9 mouse cellular contexts compared by ENCODE assay signal in genomic region chr7:116236608-116237007, GRCm38 (mm10).
DNase-seq lines count a peak whose midpoint lies in the region; ATAC-seq lines count a peak whose summit lies in the region.
"Had no signal": no experiment of that assay in that cellular context is flagged by ENCODE, and none has a peak within 500 bp of the region (broad histone marks: within the 10 kb centered on the region; RNA-seq: fewer than 3 reads in every experiment).

No protein-coding gene starts in this region.

- WGBS in lung, embryonic 15.5 days, result 44% methylated on average over 8 of the region's 8 CpGs
- 48% methylated on average over 8 of the region's 8 CpGs for WGBS in hindbrain, embryonic 11.5 days
- WGBS in liver, embryonic 13.5 days (ENCODE audit: insufficient replicate concordance), result 46% methylated on average over 8 of the region's 8 CpGs
- 37% methylated on average over 8 of the region's 8 CpGs for WGBS in stomach, embryonic 16.5 days

- no peak for ATAC-seq in lung, embryonic 15.5 days (ENCODE audit: borderline replicate concordance, extremely low read depth, low FRiP score, low TSS enrichment)
- ATAC-seq in hindbrain, embryonic 11.5 days (ENCODE audit: low FRiP score), result no peak
- ATAC-seq in liver, embryonic 13.5 days (ENCODE audit: low read depth), result 0 out of 2 replicates have a peak, but pooled peaks have one; percentile 21
- peak; percentile 18; the same call in 1 of the 2 replicates for ATAC-seq in stomach, embryonic 16.5 days (ENCODE audit: insufficient read depth, low FRiP score)

- H3K4me3 ChIP-seq in lung, embryonic 15.5 days, result peak overlapping the region; percentile 46
- peak overlapping the region; percentile 45; the same call in 1 of the 2 replicates for H3K4me3 ChIP-seq in hindbrain, embryonic 11.5 days (ENCODE audit: low read depth, low read length)
- peak overlapping the region; percentile 45 for H3K4me3 ChIP-seq in liver, embryonic 13.5 days (replicated peaks)
- peak overlapping the region; percentile 45 for H3K4me3 ChIP-seq in stomach, embryonic 16.5 days (replicated peaks; ENCODE audit: low read length)

- H3K4me2 ChIP-seq in lung, embryonic 15.5 days, result peak overlapping the region; percentile 98
- peak overlapping the region; percentile 93 for H3K4me2 ChIP-seq in hindbrain, embryonic 11.5 days (replicated peaks; ENCODE audit: low read depth, low read length)
- peak overlapping the region; percentile 67 for H3K4me2 ChIP-seq in liver, embryonic 13.5 days
- peak overlapping the region; percentile 79 for H3K4me2 ChIP-seq in stomach, embryonic 16.5 days (ENCODE audit: low read depth, low read length)

- H3K36me3 ChIP-seq in lung, embryonic 15.5 days, result no peaks in the 10 kb centered on the region
- H3K36me3 ChIP-seq in hindbrain, embryonic 11.5 days (ENCODE audit: control insufficient read depth, insufficient read depth, low read length), result no peaks in the 10 kb centered on the region
- H3K36me3 ChIP-seq in liver, embryonic 13.5 days, result no peaks in the 10 kb centered on the region
- no peaks in the 10 kb centered on the region for H3K36me3 ChIP-seq in stomach, embryonic 16.5 days (ENCODE audit: control insufficient read depth, insufficient read depth, low read length)

- H3K27me3 ChIP-seq in lung, embryonic 15.5 days, result peaks cover 17% of the 10 kb centered on the region; the same call in 1 of the 2 replicates
- peaks cover 14% of the 10 kb centered on the region; the same call in 1 of the 2 replicates for H3K27me3 ChIP-seq in hindbrain, embryonic 11.5 days (ENCODE audit: control insufficient read depth, insufficient read depth, low read length)
- H3K27me3 ChIP-seq in liver, embryonic 13.5 days, result peaks cover 43% of the 10 kb centered on the region
- H3K27me3 ChIP-seq in stomach, embryonic 16.5 days (ENCODE audit: control insufficient read depth, insufficient read depth, low read length), result peaks cover 3% of the 10 kb centered on the region; the same call in 1 of the 2 replicates

- DNase-seq in lung, postnatal 25 days (ENCODE audit: low spot score), result no peak
- no peak for DNase-seq in hindbrain, embryonic 11.5 days (ENCODE audit: low spot score)
- DNase-seq in liver, embryonic 13.5 days, result no peak
- DNase-seq in embryo, embryonic 9.5 days (ENCODE audit: extremely low spot score), result no peak
- DNase-seq in adrenal gland, adult (ENCODE audit: inconsistent age in 2 of 2, low spot score in 1 of 2), result no peak
- DNase-seq: gastrocnemius, postnatal 25 days; right cerebral cortex, adult 18-20 months had no signal

- H3K4me1 ChIP-seq in lung, embryonic 15.5 days, result peaks cover 41% of the 10 kb centered on the region
- peaks cover 5% of the 10 kb centered on the region; the same call in 1 of the 2 replicates for H3K4me1 ChIP-seq in hindbrain, embryonic 11.5 days (replicated peaks; ENCODE audit: control insufficient read depth, insufficient read depth, low read length)
- H3K4me1 ChIP-seq in liver, embryonic 13.5 days (replicated peaks), result peaks cover 14% of the 10 kb centered on the region
- H3K4me1 ChIP-seq in stomach, embryonic 16.5 days (ENCODE audit: control insufficient read depth, insufficient read depth, low read length), result peaks cover 34% of the 10 kb centered on the region

- H3K9ac ChIP-seq in lung, embryonic 15.5 days, result no peak overlapping the region
- no peak overlapping the region for H3K9ac ChIP-seq in hindbrain, embryonic 11.5 days (ENCODE audit: low read depth, low read length)
- H3K9ac ChIP-seq in liver, embryonic 13.5 days, result no peak overlapping the region
- H3K9ac ChIP-seq in stomach, embryonic 16.5 days (ENCODE audit: low read length), result peak overlapping the region; percentile 56

- no peak overlapping the region for H3K27ac ChIP-seq in lung, embryonic 15.5 days
- H3K27ac ChIP-seq in hindbrain, embryonic 11.5 days (ENCODE audit: low read depth, low read length), result no peak overlapping the region; the same call in 1 of the 2 replicates
- H3K27ac ChIP-seq in liver, embryonic 13.5 days, result no peak overlapping the region
- H3K27ac ChIP-seq in stomach, embryonic 16.5 days (ENCODE audit: low read length), result no peak overlapping the region

- H3K9me3 ChIP-seq in lung, embryonic 15.5 days, result no peaks in the 10 kb centered on the region
- no peaks in the 10 kb centered on the region for H3K9me3 ChIP-seq in hindbrain, embryonic 11.5 days (ENCODE audit: control insufficient read depth, low read length)
- no peaks in the 10 kb centered on the region for H3K9me3 ChIP-seq in liver, embryonic 13.5 days (replicated peaks)
- H3K9me3 ChIP-seq in stomach, embryonic 16.5 days (replicated peaks; ENCODE audit: control insufficient read depth, low read length), result no peaks in the 10 kb centered on the region

Comparison
In these comparisons a context has a peak if more than half of its experiments do, and no peak if none do; other contexts are left out.
1. ATAC-seq: peak in liver, embryonic 13.5 days (single experiment) and stomach, embryonic 16.5 days (single experiment); none in lung, embryonic 15.5 days (single experiment) and hindbrain, embryonic 11.5 days (single experiment).
2. Peak in every context shown above with its lines, with median percentiles within 50 percentile points of each other: H3K4me2 ChIP-seq and H3K4me3 ChIP-seq.